Mouse (Mus musculus): ENCODE data around the gene Cfap70. TPM values are rescaled to one million over a fixed set of nuclear protein-coding genes. Genes with fewer than 3 reads are reported as not detected.

Cfap70 gene
- polyA plus RNA-seq, 1 experiment from 2014 or later = not detected

- H3K27me3 ChIP-seq (ENCODE audit: control insufficient read depth, insufficient read depth, low read length) = no peaks in the 10 kb centered on the region
- 63% methylated on average over 6 of the region's 6 CpGs for WGBS (ENCODE audit: insufficient replicate concordance)
Measured at GRCm38 (mm10) chr14:20436976-20437375, 15.1 kb downstream of the Cfap70 start.

DNA sequence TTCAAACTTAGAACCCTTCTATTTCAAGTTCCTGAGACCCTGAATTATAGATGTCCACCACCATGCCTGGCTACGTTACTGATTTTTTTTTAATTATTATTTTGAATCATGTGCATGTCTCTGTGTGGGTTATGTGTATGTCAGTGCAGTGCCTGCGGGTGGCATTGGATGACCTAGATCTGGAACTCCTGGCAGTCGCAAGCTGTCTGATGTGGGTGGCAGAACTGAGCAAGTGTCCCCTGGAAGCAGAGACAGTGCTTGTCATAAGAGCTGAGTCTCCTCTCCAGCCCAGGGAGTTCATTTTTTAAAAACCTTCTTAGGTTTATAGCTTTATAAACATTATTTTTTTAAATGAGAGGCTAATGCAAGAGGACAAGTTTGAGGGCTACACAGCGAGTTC lies 19.6 kb downstream of the Cfap70 start:
- Histone ChIP-seq H3K4me3 (ENCODE audit: low read depth, low read length) (no peak overlapping the region), H3K9ac (ENCODE audit: low read depth, low read length) (no peak overlapping the region), H3K27me3 (ENCODE audit: control insufficient read depth, insufficient read depth, low read length) (no peaks in the 10 kb centered on the region), H3K4me2 (no peak overlapping the region), H3K4me1 (ENCODE audit: control insufficient read depth, insufficient read depth, low read length) (no peaks in the 10 kb centered on the region), H3K36me3 (ENCODE audit: control insufficient read depth, insufficient read depth, low read length) (no peaks in the 10 kb centered on the region), H3K9me3 (replicated peaks; ENCODE audit: control insufficient read depth, low read length) (no peaks in the 10 kb centered on the region), H3K27ac (ENCODE audit: low read depth, low read length) (no peak overlapping the region)
- WGBS (ENCODE audit: insufficient replicate concordance) = 80% methylated on average over 4 of the region's 4 CpGs
- no peak for ATAC-seq (replicated peaks; ENCODE audit: insufficient number of reproducible peaks, low FRiP score, low TSS enrichment)

More at GRCm38 (mm10) chr14:20436976-20437375, 15.1 kb downstream of the Cfap70 start:
- no peaks in the 10 kb centered on the region for H3K4me1 ChIP-seq (ENCODE audit: control insufficient read depth, insufficient read depth, low read length)
- H3K4me2 ChIP-seq = no peak overlapping the region
- H3K4me3 ChIP-seq (ENCODE audit: low read depth, low read length) = no peak overlapping the region
- H3K9me3 ChIP-seq (replicated peaks; ENCODE audit: control insufficient read depth, low read length) = no peaks in the 10 kb centered on the region
- no peaks in the 10 kb centered on the region for H3K36me3 ChIP-seq (ENCODE audit: control insufficient read depth, insufficient read depth, low read length)
- H3K27ac ChIP-seq (ENCODE audit: low read depth, low read length) = no peak overlapping the region
- ATAC-seq (replicated peaks; ENCODE audit: insufficient number of reproducible peaks, low FRiP score, low TSS enrichment) = no peak
- H3K9ac ChIP-seq (ENCODE audit: low read depth, low read length) = no peak overlapping the region

DNA sequence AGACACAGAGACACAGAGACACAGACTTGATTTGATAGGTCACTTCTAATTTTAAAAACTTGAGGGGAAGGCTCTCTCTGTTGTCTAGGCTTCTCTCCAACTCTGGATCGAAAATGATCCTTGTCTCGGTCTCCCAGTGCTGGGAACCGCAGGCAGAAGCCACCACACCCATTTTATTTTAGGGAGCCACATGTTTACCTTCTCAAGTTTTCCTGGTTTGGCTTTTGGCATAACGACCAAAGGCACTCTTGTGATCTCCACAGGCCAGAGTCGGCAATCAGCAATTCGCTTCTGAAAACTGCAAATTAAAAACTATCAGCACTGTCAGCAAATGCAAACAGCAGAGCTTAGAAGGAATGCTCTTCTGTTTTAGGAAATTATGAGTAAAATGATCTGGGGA lies 20.3 kb downstream of the Cfap70 start:
- Histone ChIP-seq H3K4me3 (ENCODE audit: low read depth, low read length) (no peak overlapping the region), H3K9ac (ENCODE audit: low read depth, low read length) (no peak overlapping the region), H3K4me2 (no peak overlapping the region), H3K27me3 (ENCODE audit: control insufficient read depth, insufficient read depth, low read length) (no peaks in the 10 kb centered on the region), H3K27ac (ENCODE audit: low read depth, low read length) (no peak overlapping the region), H3K9me3 (replicated peaks; ENCODE audit: control insufficient read depth, low read length) (no peaks in the 10 kb centered on the region), H3K4me1 (ENCODE audit: control insufficient read depth, insufficient read depth, low read length) (no peaks in the 10 kb centered on the region), H3K36me3 (ENCODE audit: control insufficient read depth, insufficient read depth, low read length) (no peaks in the 10 kb centered on the region)
- ATAC-seq (replicated peaks; ENCODE audit: insufficient number of reproducible peaks, low FRiP score, low TSS enrichment) = no peak
- WGBS (ENCODE audit: insufficient replicate concordance) = 71% methylated on average over 6 of the region's 6 CpGs

DNA sequence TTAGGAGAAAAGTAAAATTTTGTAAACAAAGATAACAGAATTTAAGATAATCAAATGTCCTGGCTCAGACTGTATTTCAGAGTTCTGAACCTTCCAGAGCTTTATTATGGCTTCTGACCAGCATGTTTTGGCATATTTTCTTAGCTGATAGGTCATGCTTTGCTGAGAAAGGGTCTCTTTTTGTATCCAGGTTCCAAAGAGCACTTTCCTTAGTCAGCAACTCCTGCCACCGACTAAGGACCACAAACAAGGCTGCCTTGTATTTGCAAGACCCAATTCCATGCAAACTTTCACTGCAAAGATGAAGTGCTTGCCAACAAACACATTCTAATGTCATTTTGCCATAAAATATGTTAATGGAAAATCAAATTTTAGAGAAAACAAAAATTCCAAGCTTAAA lies 22.2 kb downstream of the Cfap70 start:
- Histone ChIP-seq H3K27me3 (ENCODE audit: control insufficient read depth, insufficient read depth, low read length) (no peaks in the 10 kb centered on the region), H3K4me3 (ENCODE audit: low read depth, low read length) (no peak overlapping the region), H3K36me3 (ENCODE audit: control insufficient read depth, insufficient read depth, low read length) (no peaks in the 10 kb centered on the region), H3K4me2 (no peak overlapping the region), H3K27ac (ENCODE audit: low read depth, low read length) (no peak overlapping the region), H3K9me3 (replicated peaks; ENCODE audit: control insufficient read depth, low read length) (no peaks in the 10 kb centered on the region), H3K4me1 (ENCODE audit: control insufficient read depth, insufficient read depth, low read length) (no peaks in the 10 kb centered on the region), H3K9ac (ENCODE audit: low read depth, low read length) (no peak overlapping the region)
- 51% methylated on average over 1 of the region's 1 CpGs for WGBS (ENCODE audit: insufficient replicate concordance)
- ATAC-seq (replicated peaks; ENCODE audit: insufficient number of reproducible peaks, low FRiP score, low TSS enrichment) = no peak

DNA sequence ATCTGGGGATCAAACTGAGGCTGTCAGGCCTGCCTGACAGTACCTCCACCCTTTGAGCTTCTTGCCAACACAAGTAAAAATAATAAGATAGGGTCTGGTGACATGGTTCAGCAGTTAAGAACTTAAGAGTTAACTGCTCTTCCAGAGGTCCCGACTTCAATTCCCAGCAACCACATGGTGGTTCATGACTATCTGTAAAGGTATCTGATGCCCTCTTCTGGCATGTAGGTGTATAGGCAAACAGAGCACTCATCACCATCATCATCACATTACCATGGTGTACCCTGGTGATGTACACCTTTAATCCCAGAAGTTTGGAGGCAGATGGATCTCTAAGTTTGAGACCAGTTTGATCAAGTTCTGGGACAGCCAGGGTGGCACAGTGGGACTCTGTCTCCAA lies 23.4 kb downstream of the Cfap70 start:
- no peaks in the 10 kb centered on the region for H3K9me3 ChIP-seq (replicated peaks; ENCODE audit: control insufficient read depth, low read length)
- no peak overlapping the region for H3K27ac ChIP-seq (ENCODE audit: low read depth, low read length)
- H3K9ac ChIP-seq (ENCODE audit: low read depth, low read length) = no peak overlapping the region
- 31% methylated on average over 1 of the region's 1 CpGs for WGBS (ENCODE audit: insufficient replicate concordance)
- no peaks in the 10 kb centered on the region for H3K4me1 ChIP-seq (ENCODE audit: control insufficient read depth, insufficient read depth, low read length)
- no peak overlapping the region for H3K4me2 ChIP-seq
- H3K4me3 ChIP-seq (ENCODE audit: low read depth, low read length) = no peak overlapping the region
- no peaks in the 10 kb centered on the region for H3K36me3 ChIP-seq (ENCODE audit: control insufficient read depth, insufficient read depth, low read length)
- no peak for ATAC-seq (replicated peaks; ENCODE audit: insufficient number of reproducible peaks, low FRiP score, low TSS enrichment)
- H3K27me3 ChIP-seq (ENCODE audit: control insufficient read depth, insufficient read depth, low read length) = no peaks in the 10 kb centered on the region

GRCm38 (mm10) chr14:20423046-20423445 lies 29.0 kb downstream of the Cfap70 start:
- H3K9ac ChIP-seq (ENCODE audit: low read depth, low read length) = no peak overlapping the region
- no peaks in the 10 kb centered on the region for H3K27me3 ChIP-seq (ENCODE audit: control insufficient read depth, insufficient read depth, low read length)
- no peak overlapping the region for H3K4me3 ChIP-seq (ENCODE audit: low read depth, low read length)
- H3K4me1 ChIP-seq (ENCODE audit: control insufficient read depth, insufficient read depth, low read length) = no peaks in the 10 kb centered on the region
- no peaks in the 10 kb centered on the region for H3K36me3 ChIP-seq (ENCODE audit: control insufficient read depth, insufficient read depth, low read length)
- H3K4me2 ChIP-seq = no peak overlapping the region
- WGBS (ENCODE audit: insufficient replicate concordance) = 86% methylated on average over 6 of the region's 6 CpGs
- H3K27ac ChIP-seq (ENCODE audit: low read depth, low read length) = no peak overlapping the region
- no peaks in the 10 kb centered on the region for H3K9me3 ChIP-seq (replicated peaks; ENCODE audit: control insufficient read depth, low read length)
- ATAC-seq (replicated peaks; ENCODE audit: insufficient number of reproducible peaks, low FRiP score, low TSS enrichment) = no peak

DNA sequence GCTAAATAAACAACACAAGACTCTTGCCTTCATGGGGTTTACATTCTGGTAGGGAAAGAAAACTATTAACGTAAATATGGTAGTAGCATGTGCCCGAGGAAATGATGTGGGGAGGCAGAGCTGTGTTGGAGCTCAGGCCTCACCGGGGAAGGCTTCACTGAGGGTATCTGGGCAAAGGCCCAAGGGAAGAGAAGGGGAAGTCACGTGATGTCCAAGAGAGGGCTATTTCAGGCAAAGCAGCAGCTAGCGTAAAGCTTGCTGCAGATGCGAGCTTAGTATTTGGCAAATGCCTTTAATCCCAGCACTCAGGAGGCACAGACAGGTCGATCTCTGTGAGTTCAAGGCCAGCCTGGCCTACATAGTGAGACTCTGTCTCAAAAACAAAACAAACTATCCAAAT lies 29.8 kb downstream of the Cfap70 start:
- no peaks in the 10 kb centered on the region for H3K27me3 ChIP-seq (ENCODE audit: control insufficient read depth, insufficient read depth, low read length)
- H3K36me3 ChIP-seq (ENCODE audit: control insufficient read depth, insufficient read depth, low read length) = no peaks in the 10 kb centered on the region
- WGBS (ENCODE audit: insufficient replicate concordance) = 59% methylated on average over 7 of the region's 7 CpGs
- no peak overlapping the region for H3K4me3 ChIP-seq (ENCODE audit: low read depth, low read length)
- no peaks in the 10 kb centered on the region for H3K4me1 ChIP-seq (ENCODE audit: control insufficient read depth, insufficient read depth, low read length)
- ATAC-seq (replicated peaks; ENCODE audit: insufficient number of reproducible peaks, low FRiP score, low TSS enrichment) = no peak
- no peaks in the 10 kb centered on the region for H3K9me3 ChIP-seq (replicated peaks; ENCODE audit: control insufficient read depth, low read length)
- H3K9ac ChIP-seq (ENCODE audit: low read depth, low read length) = no peak overlapping the region
- no peak overlapping the region for H3K27ac ChIP-seq (ENCODE audit: low read depth, low read length)
- H3K4me2 ChIP-seq = no peak overlapping the region

- 46% methylated on average over 1 of the region's 1 CpGs for WGBS (ENCODE audit: insufficient replicate concordance)
Measured at GRCm38 (mm10) chr14:20400071-20400470, 52.0 kb downstream of the Cfap70 start.

GRCm38 (mm10) chr14:20398864-20399263 lies 53.2 kb downstream of the Cfap70 start:
- no peaks in the 10 kb centered on the region for H3K9me3 ChIP-seq (replicated peaks; ENCODE audit: control insufficient read depth, low read length)
- H3K9ac ChIP-seq (ENCODE audit: low read depth, low read length) = no peak overlapping the region
- no peak overlapping the region for H3K4me2 ChIP-seq
- H3K4me3 ChIP-seq (ENCODE audit: low read depth, low read length) = no peak overlapping the region
- WGBS (ENCODE audit: insufficient replicate concordance) = 40% methylated on average over 4 of the region's 4 CpGs
- no peaks in the 10 kb centered on the region for H3K36me3 ChIP-seq (ENCODE audit: control insufficient read depth, insufficient read depth, low read length)
- H3K27ac ChIP-seq (ENCODE audit: low read depth, low read length) = no peak overlapping the region
- no peaks in the 10 kb centered on the region for H3K4me1 ChIP-seq (ENCODE audit: control insufficient read depth, insufficient read depth, low read length)
- ATAC-seq (replicated peaks; ENCODE audit: insufficient number of reproducible peaks, low FRiP score, low TSS enrichment) = no peak; the same call in 1 of the 2 replicates
- H3K27me3 ChIP-seq (ENCODE audit: control insufficient read depth, insufficient read depth, low read length) = no peaks in the 10 kb centered on the region

More at GRCm38 (mm10) chr14:20400071-20400470, 52.0 kb downstream of the Cfap70 start:
- no peak overlapping the region for H3K4me3 ChIP-seq (ENCODE audit: low read depth, low read length)
- no peak overlapping the region for H3K27ac ChIP-seq (ENCODE audit: low read depth, low read length)
- H3K36me3 ChIP-seq (ENCODE audit: control insufficient read depth, insufficient read depth, low read length) = no peaks in the 10 kb centered on the region
- H3K4me2 ChIP-seq = no peak overlapping the region
- H3K9ac ChIP-seq (ENCODE audit: low read depth, low read length) = no peak overlapping the region
- no peaks in the 10 kb centered on the region for H3K9me3 ChIP-seq (replicated peaks; ENCODE audit: control insufficient read depth, low read length)
- H3K4me1 ChIP-seq (ENCODE audit: control insufficient read depth, insufficient read depth, low read length) = no peaks in the 10 kb centered on the region
- H3K27me3 ChIP-seq (ENCODE audit: control insufficient read depth, insufficient read depth, low read length) = no peaks in the 10 kb centered on the region
- ATAC-seq (replicated peaks; ENCODE audit: insufficient number of reproducible peaks, low FRiP score, low TSS enrichment) = no peak

All from heart, embryonic 11.5 days (tissue).